Mouse (Mus musculus): ENCODE results near the gene Vmn2r110.

Gene Vmn2r110

GRCm38 (mm10) chr17:20596323-20596722, at the start of gene Vmn2r110:
TSS of gene Vmn2r110 (minus strand) at chr17:20596423.
- DNase-seq (ENCODE audit: low read depth, low spot score), result no peak

- no peak for DNase-seq (ENCODE audit: low read depth, low spot score)
Observed at GRCm38 (mm10) chr17:20624777-20625176, 28.6 kb upstream of the Vmn2r110 start, which contains the start of gene Fpr-rs3. TSS of gene Fpr-rs3 (minus strand) at chr17:20624877.

- DNase-seq (ENCODE audit: low read depth, low spot score), result no peak
Observed at GRCm38 (mm10) chr17:20564656-20565055, 31.6 kb downstream of the Vmn2r110 start, which contains the start of gene Vmn2r109. TSS of gene Vmn2r109 (minus strand) at chr17:20564756.
